Mouse (Mus musculus) limb, embryonic 11.5 days (tissue): ENCODE measurements at regions not wholly inside any gene's neighbourhood (a gene's known extent, or its start where the extent isn't known, plus 50 kb on each side); places are given as distances from the start of the nearest gene placed in this dataset.

Experiments used
- ATAC-seq: fragments of 200-750 bp; cut with Nextera tagmentation; 2 replicates; pipeline ENCODE4 v1.8.0; 2017; ENCODE audit warnings: low read depth; ENCODE audit not compliant: insufficient number of reproducible peaks, low FRiP score, low TSS enrichment
- DNase-seq: peaks from one replicate; pipeline ENCODE4 v3.0.0-alpha.2; 2015; ENCODE audit warnings: low spot score
- H3K27ac ChIP-seq: fragments of 300-500 bp; sonication (generic); replicated peaks from 2 replicates; pipeline ENCODE4 v1.5.1; 2014; ENCODE audit warnings: low read depth, mild to moderate bottlenecking, low read length
- H3K27me3 ChIP-seq: fragments of 300-500 bp; sonication (generic); 2 replicates; pipeline ENCODE4 v1.6.1; 2014; ENCODE audit warnings: mild to moderate bottlenecking, low read length, mixed read lengths; ENCODE audit not compliant: control insufficient read depth, insufficient read depth
- H3K36me3 ChIP-seq: fragments of 300-500 bp; sonication (generic); 2 replicates; pipeline ENCODE4 v1.6.1; 2014; ENCODE audit warnings: mild to moderate bottlenecking, low read length, moderate library complexity, mixed read lengths; ENCODE audit not compliant: control insufficient read depth, insufficient read depth
- H3K4me1 ChIP-seq: fragments of 300-500 bp; sonication (generic); 2 replicates; pipeline ENCODE4 v1.6.1; 2014; ENCODE audit warnings: low read length, mixed read lengths; ENCODE audit not compliant: control insufficient read depth, insufficient read depth
- H3K4me2 ChIP-seq: fragments of 300-500 bp; sonication (generic); 2 replicates; pipeline ENCODE4 v1.6.1; 2014; ENCODE audit warnings: low read depth, mild to moderate bottlenecking, moderate library complexity; ENCODE audit not compliant: severe bottlenecking
- H3K4me3 ChIP-seq: fragments of 300-500 bp; sonication (generic); 2 replicates; pipeline ENCODE4 v1.5.1; 2014; ENCODE audit warnings: low read depth, low read length
- H3K9ac ChIP-seq: fragments of 300-500 bp; sonication (generic); 2 replicates; pipeline ENCODE4 v1.6.1; 2014; ENCODE audit warnings: mild to moderate bottlenecking, low read length
- H3K9me3 ChIP-seq: fragments of 300-500 bp; sonication (generic); 2 replicates; pipeline ENCODE4 v1.6.1; 2016; ENCODE audit warnings: low read length; ENCODE audit not compliant: control insufficient read depth
- WGBS: fragments of 180-500 bp; shearing (Covaris S2); extraction: QIAGEN DNeasy Blood & Tissue Kit; methylation state at CpG from one replicate; pipeline ENCODE4 v1.1.7; 2014; 5-methylcytosine and 5-hydroxymethylcytosine counted together

- DNase-seq (no peak), ATAC-seq (no peak)
- H3K9me3 ChIP-seq: no peaks in the 10 kb centered on the region
- no peaks in the 10 kb centered on the region for H3K4me1 ChIP-seq
- no peaks in the 10 kb centered on the region for H3K36me3 ChIP-seq
- H3K27me3 ChIP-seq: no peaks in the 10 kb centered on the region
- H3K9ac ChIP-seq: no peak overlapping the region
- no peak overlapping the region for H3K4me2 ChIP-seq
- H3K27ac ChIP-seq: no peak overlapping the region
- no peak overlapping the region for H3K4me3 ChIP-seq
- 83% methylated on average over 5 of the region's 5 CpGs for WGBS
Measured at GRCm38 (mm10) chr13:29092166-29092565, 138.7 kb upstream of the Sox4 start.

GRCm38 (mm10) chr13:29086854-29087253, 133.3 kb upstream of the Sox4 start:
- Histone ChIP-seq H3K4me1 (no peaks in the 10 kb centered on the region), H3K9ac (no peak overlapping the region), H3K27ac (no peak overlapping the region), H3K36me3 (no peaks in the 10 kb centered on the region), H3K9me3 (no peaks in the 10 kb centered on the region), H3K4me2 (no peak overlapping the region), H3K27me3 (no peaks in the 10 kb centered on the region), H3K4me3 (no peak overlapping the region)
- WGBS: 87% methylated on average over 5 of the region's 5 CpGs
- DNase-seq (no peak), ATAC-seq (no peak)

GRCm38 (mm10) chr13:29081064-29081463, 127.6 kb upstream of the Sox4 start:
- H3K9me3 ChIP-seq: no peaks in the 10 kb centered on the region
- ATAC-seq: no peak
- no peak overlapping the region for H3K4me3 ChIP-seq
- no peaks in the 10 kb centered on the region for H3K36me3 ChIP-seq
- no peak for DNase-seq
- WGBS: 28% methylated on average over 2 of the region's 2 CpGs
- no peak overlapping the region for H3K9ac ChIP-seq
- H3K27ac ChIP-seq: no peak overlapping the region
- 0 out of 2 replicates have a peak, but pooled peaks cover 3% of the 10 kb centered on the region for H3K4me1 ChIP-seq
- no peaks in the 10 kb centered on the region for H3K27me3 ChIP-seq
- no peak overlapping the region for H3K4me2 ChIP-seq

GRCm38 (mm10) chr13:29079841-29080240, 126.3 kb upstream of the Sox4 start:
- no peak for DNase-seq
- 93% methylated on average over 10 of the region's 10 CpGs for WGBS
- no peak overlapping the region for H3K4me2 ChIP-seq
- no peak overlapping the region for H3K9ac ChIP-seq
- H3K36me3 ChIP-seq: no peaks in the 10 kb centered on the region
- ATAC-seq: no peak
- H3K27ac ChIP-seq: no peak overlapping the region
- H3K9me3 ChIP-seq: no peaks in the 10 kb centered on the region
- H3K4me3 ChIP-seq: no peak overlapping the region
- 0 out of 2 replicates have a peak, but pooled peaks cover 3% of the 10 kb centered on the region for H3K4me1 ChIP-seq
- no peaks in the 10 kb centered on the region for H3K27me3 ChIP-seq

GRCm38 (mm10) chr13:29073630-29074029, 120.1 kb upstream of the Sox4 start:
- Histone ChIP-seq H3K27ac (no peak overlapping the region), H3K4me1 (no peaks in the 10 kb centered on the region), H3K36me3 (no peaks in the 10 kb centered on the region), H3K4me2 (no peak overlapping the region), H3K9ac (no peak overlapping the region), H3K9me3 (no peaks in the 10 kb centered on the region), H3K27me3 (no peaks in the 10 kb centered on the region), H3K4me3 (no peak overlapping the region)
- 94% methylated on average over 2 of the region's 2 CpGs for whole genome bisulfite sequencing
- ATAC-seq (no peak), DNase-seq (no peak)

GRCm38 (mm10) chr13:29063924-29064323, 110.4 kb upstream of the Sox4 start:
- H3K27ac ChIP-seq: no peak overlapping the region
- no peak overlapping the region for H3K4me2 ChIP-seq
- WGBS: 64% methylated on average over 5 of the region's 5 CpGs
- ATAC-seq (no peak), DNase-seq (no peak)
- no peak overlapping the region for H3K4me3 ChIP-seq
- H3K36me3 ChIP-seq: no peaks in the 10 kb centered on the region
- H3K9ac ChIP-seq: no peak overlapping the region
- no peaks in the 10 kb centered on the region for H3K27me3 ChIP-seq
- no peaks in the 10 kb centered on the region for H3K4me1 ChIP-seq
- H3K9me3 ChIP-seq: no peaks in the 10 kb centered on the region; the same call in 1 of the 2 replicates

- no peaks in the 10 kb centered on the region for H3K9me3 ChIP-seq
- no peak for DNase-seq
- no peaks in the 10 kb centered on the region for H3K27me3 ChIP-seq
- no peak for ATAC-seq
- no peak overlapping the region for H3K4me3 ChIP-seq
- H3K36me3 ChIP-seq: no peaks in the 10 kb centered on the region
- H3K9ac ChIP-seq: no peak overlapping the region
- WGBS: 88% methylated on average over 5 of the region's 5 CpGs
- no peak overlapping the region for H3K27ac ChIP-seq
- H3K4me1 ChIP-seq: no peaks in the 10 kb centered on the region
- no peak overlapping the region for H3K4me2 ChIP-seq
Measured at GRCm38 (mm10) chr13:29058685-29059084, 105.2 kb upstream of the Sox4 start.

GRCm38 (mm10) chr13:29049730-29050129, 96.2 kb upstream of the Sox4 start:
- no peak overlapping the region for H3K4me3 ChIP-seq
- DNase-seq: no peak
- no peaks in the 10 kb centered on the region for H3K9me3 ChIP-seq
- no peak overlapping the region for H3K27ac ChIP-seq
- no peaks in the 10 kb centered on the region for H3K4me1 ChIP-seq
- 51% methylated on average over 4 of the region's 4 CpGs for WGBS
- H3K9ac ChIP-seq: no peak overlapping the region
- ATAC-seq: no peak
- no peaks in the 10 kb centered on the region for H3K27me3 ChIP-seq
- H3K4me2 ChIP-seq: no peak overlapping the region
- H3K36me3 ChIP-seq: no peaks in the 10 kb centered on the region

GRCm38 (mm10) chr13:29048990-29049576, 95.6 kb upstream of the Sox4 start:
- H3K4me3 ChIP-seq: no peak overlapping the region
- ATAC-seq: no peak
- no peak overlapping the region for H3K4me2 ChIP-seq
- 59% methylated on average over 7 of the region's 7 CpGs for WGBS
- no peaks in the 10 kb centered on the region for H3K9me3 ChIP-seq
- H3K27ac ChIP-seq: no peak overlapping the region
- H3K9ac ChIP-seq: no peak overlapping the region
- H3K27me3 ChIP-seq: no peaks in the 10 kb centered on the region
- no peaks in the 10 kb centered on the region for H3K36me3 ChIP-seq
- DNase-seq: no peak
- no peaks in the 10 kb centered on the region for H3K4me1 ChIP-seq
